Mouse (Mus musculus) spleen, embryonic (tissue): ENCODE results near the gene Ms4a5.
"Not testable (repeated sequence)": the region's sequence is repeated elsewhere in the genome, so short reads cannot be mapped to it uniquely, and the experiment has no call there.

Experiments
- CTCF ChIA-PET: fragments of 350-600 bp; sonication (Branson Sonifier 250); formaldehyde crosslinking; loops from one replicate; lab custom pipeline; 2022; lab: Charles Lee

Gene Ms4a5

GRCm38 (mm10) chr19:11283773-11284172 lies at the start of gene Ms4a5:
TSS of gene Ms4a5 (minus strand) at chr19:11283873.
- CTCF ChIA-PET, result no interaction called here

- CTCF ChIA-PET, result no interaction called here
Observed at GRCm38 (mm10) chr19:11321123-11321522, 37.5 kb upstream of the Ms4a5 start.

- CTCF ChIA-PET, result no interaction called here
Observed at GRCm38 (mm10) chr19:11316786-11317185, 33.1 kb upstream of the Ms4a5 start.

GRCm38 (mm10) chr19:11314354-11314753 lies 30.7 kb upstream of the Ms4a5 start, which contains the start of gene Ms4a14:
TSS of gene Ms4a14 (minus strand) at chr19:11314454.
- CTCF ChIA-PET, result interaction anchor here (1.4 kb wide), 1 partner anchor 42 kb away, joined by 3 read pairs; no protein-coding TSS in a partner anchor

GRCm38 (mm10) chr19:11308888-11309287 lies 25.2 kb upstream of the Ms4a5 start:
- CTCF ChIA-PET, result interaction anchor here (0.6 kb wide), 1 partner anchor 151 kb away, joined by 3 read pairs; no protein-coding TSS in a partner anchor

- CTCF ChIA-PET, result not testable (repeated sequence)
Observed at GRCm38 (mm10) chr19:11299529-11299928, 15.9 kb upstream of the Ms4a5 start.

GRCm38 (mm10) chr19:11298939-11299338 lies 15.3 kb upstream of the Ms4a5 start:
- CTCF ChIA-PET, result interaction anchor here (0.7 kb wide), 1 partner anchor 10 kb away, joined by 3 read pairs; no protein-coding TSS in a partner anchor

GRCm38 (mm10) chr19:11293616-11294015 lies 9.9 kb upstream of the Ms4a5 start:
- CTCF ChIA-PET, result interaction anchor here (0.6 kb wide), 1 partner anchor 25 kb away, joined by 4 read pairs; no protein-coding TSS in a partner anchor

- CTCF ChIA-PET, result interaction anchor here (0.6 kb wide), 1 partner anchor 24 kb away, joined by 4 read pairs; no protein-coding TSS in a partner anchor
Observed at GRCm38 (mm10) chr19:11292990-11293389, 9.3 kb upstream of the Ms4a5 start.

- CTCF ChIA-PET, result interaction anchor here (0.6 kb wide), 1 partner anchor 70 kb away, joined by 4 read pairs; no protein-coding TSS in a partner anchor
Observed at GRCm38 (mm10) chr19:11280223-11280622, 3.5 kb downstream of the Ms4a5 start.

GRCm38 (mm10) chr19:11276431-11276830 lies 7.2 kb downstream of the Ms4a5 start:
- CTCF ChIA-PET, result no interaction called here

GRCm38 (mm10) chr19:11266956-11267355 lies 16.7 kb downstream of the Ms4a5 start:
- CTCF ChIA-PET, result interaction anchor here (0.9 kb wide), 1 partner anchor 23 kb away, joined by 3 read pairs; no protein-coding TSS in a partner anchor

GRCm38 (mm10) chr19:11266052-11266845 lies 17.4 kb downstream of the Ms4a5 start, which contains the start of gene Ms4a1:
TSS of gene Ms4a1 (minus strand) at chr19:11266241.
- CTCF ChIA-PET, result interaction anchor here (0.9 kb wide), 1 partner anchor 22 kb away, joined by 3 read pairs; no protein-coding TSS in a partner anchor

- CTCF ChIA-PET, result interaction anchor here (0.6 kb wide), 1 partner anchor 428 kb away, joined by 3 read pairs; no protein-coding TSS in a partner anchor
Observed at GRCm38 (mm10) chr19:11264602-11265185, 19.0 kb downstream of the Ms4a5 start.

- CTCF ChIA-PET, result interaction anchor here (1.1 kb wide), 1 partner anchor 18 kb away, joined by 3 read pairs; no protein-coding TSS in a partner anchor
Observed at GRCm38 (mm10) chr19:11263549-11263948, 20.1 kb downstream of the Ms4a5 start.

GRCm38 (mm10) chr19:11262932-11263331 lies 20.7 kb downstream of the Ms4a5 start:
- CTCF ChIA-PET, result interaction anchor here (0.7 to 1.1 kb wide), 3 partner anchors 18 to 219 kb away, joined by 3 to 8 read pairs (median 6); no protein-coding TSS in a partner anchor

GRCm38 (mm10) chr19:11261522-11261921 lies 22.2 kb downstream of the Ms4a5 start:
- CTCF ChIA-PET, result interaction anchor here (0.9 kb wide), 1 partner anchor 11 kb away, joined by 3 read pairs; no protein-coding TSS in a partner anchor

GRCm38 (mm10) chr19:11244230-11244629 lies 39.4 kb downstream of the Ms4a5 start:
- CTCF ChIA-PET, result interaction anchor here (1.1 kb wide), 1 partner anchor 22 kb away, joined by 3 read pairs; the partner anchor contains the start of gene Ms4a1

- CTCF ChIA-PET, result no interaction called here
Observed at GRCm38 (mm10) chr19:11242560-11242959, 41.1 kb downstream of the Ms4a5 start.

- CTCF ChIA-PET, result no interaction called here
Observed at GRCm38 (mm10) chr19:11235820-11236219, 47.9 kb downstream of the Ms4a5 start.

GRCm38 (mm10) chr19:11234921-11235735 lies 48.5 kb downstream of the Ms4a5 start:
- CTCF ChIA-PET, result no interaction called here
